Mouse (Mus musculus) limb, embryonic 14.5 days (tissue): Measurements from ENCODE around the gene Them4. TPM values are rescaled to one million over a fixed set of nuclear protein-coding genes. Genes with fewer than 3 reads are reported as not detected.

Source experiments
- ATAC-seq: fragments of 200-750 bp; cut with Nextera tagmentation; 2 replicates; pipeline ENCODE4 v1.8.0; 2017; ENCODE audit warnings: low read depth, moderate number of reproducible peaks, moderate TSS enrichment; ENCODE audit not compliant: low FRiP score
- DNase-seq: peaks from one replicate; pipeline ENCODE4 v3.0.0-alpha.2; 2015; ENCODE audit warnings: low spot score
- H3K27ac ChIP-seq: fragments of 300-500 bp; sonication (generic); replicated peaks from 2 replicates; pipeline ENCODE4 v1.5.1; 2014; ENCODE audit warnings: low read depth, mild to moderate bottlenecking, low read length, moderate library complexity, mixed read lengths
- H3K27me3 ChIP-seq: fragments of 300-500 bp; sonication (generic); 2 replicates; pipeline ENCODE4 v1.6.1; 2014; ENCODE audit warnings: low read length, mixed read lengths; ENCODE audit not compliant: control insufficient read depth, insufficient read depth
- H3K36me3 ChIP-seq: fragments of 300-500 bp; sonication (generic); 2 replicates; pipeline ENCODE4 v1.6.1; 2014; ENCODE audit warnings: mild to moderate bottlenecking, low read length, moderate library complexity, mixed read lengths; ENCODE audit not compliant: control insufficient read depth, insufficient read depth
- H3K4me1 ChIP-seq: fragments of 300-500 bp; sonication (generic); 2 replicates; pipeline ENCODE4 v1.6.1; 2014; ENCODE audit warnings: antibody characterized with exemption, low read length, mixed read lengths; ENCODE audit not compliant: control insufficient read depth, insufficient read depth
- H3K4me2 ChIP-seq: fragments of 300-500 bp; sonication (generic); replicated peaks from 2 replicates; pipeline ENCODE4 v1.6.1; 2014; ENCODE audit warnings: low read depth, mild to moderate bottlenecking, low read length, moderate library complexity; ENCODE audit not compliant: severe bottlenecking
- H3K4me3 ChIP-seq: fragments of 300-500 bp; sonication (generic); replicated peaks from 2 replicates; pipeline ENCODE4 v1.5.1; 2014; ENCODE audit warnings: low read length
- H3K9ac ChIP-seq: fragments of 300-500 bp; sonication (generic); 2 replicates; pipeline ENCODE4 v1.6.1; 2014; ENCODE audit warnings: mild to moderate bottlenecking, low read depth, low read length, moderate library complexity; ENCODE audit not compliant: severe bottlenecking
- H3K9me3 ChIP-seq: fragments of 300-500 bp; sonication (generic); 2 replicates; pipeline ENCODE4 v1.6.1; 2016; ENCODE audit warnings: low read length; ENCODE audit not compliant: control insufficient read depth
- POLR2A ChIP-seq: fragments of 200-500 bp; IDR thresholded peaks from 2 replicates; pipeline ENCODE4 v1.8.0; 2012; ENCODE audit warnings: inconsistent platforms, mild to moderate bottlenecking, moderate library complexity, borderline replicate concordance; ENCODE audit not compliant: insufficient read depth, insufficient read length; ENCODE audit errors: extremely low read depth
- WGBS: fragments of 180-500 bp; shearing (Covaris S2); extraction: QIAGEN DNeasy Blood & Tissue Kit; methylation state at CpG from one replicate; pipeline ENCODE4 v1.1.7; 2014; 5-methylcytosine and 5-hydroxymethylcytosine counted together
- polyA plus RNA-seq, 2 experiments: library from polyadenylated mRNA; depleted of rRNA in 1 of 2; stranded (reverse) in 1 of 2; unstranded in 1 of 2; fragments of >200 nt; fragmentation: Nextera tagmentation in 1 of 2; extraction: Ambion mirVana in 1 of 2; gene quantifications; 2 replicates each; pipeline versions ENCODE4 v1.2.1 to v1.2.3; 2012 to 2014

Gene Them4
- polyA plus RNA-seq, 2 experiments: 5.6 to 13.1 TPM

DNA sequence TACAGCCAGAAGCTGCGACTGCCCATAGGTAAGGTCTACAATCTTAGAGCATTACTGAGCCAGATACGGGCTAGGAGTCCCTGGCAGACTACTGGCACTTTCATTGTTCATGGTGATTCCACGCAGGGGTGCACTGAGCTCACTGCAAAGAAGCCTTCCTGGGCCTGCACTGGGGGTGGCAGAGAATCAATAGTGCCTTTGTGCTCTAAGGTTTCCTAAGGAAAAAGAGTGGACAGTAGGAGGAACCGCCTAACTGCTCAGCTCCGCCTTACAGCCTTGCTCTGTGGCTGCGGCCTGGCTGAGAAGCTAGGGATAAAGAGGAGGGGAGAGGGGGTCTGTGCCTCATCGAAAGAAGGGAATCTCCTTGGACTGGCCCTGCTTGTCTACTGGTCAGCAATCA, 52.2 kb downstream of the Them4 start, which contains the start of gene C2cd4d:
TSS of gene C2cd4d (plus strand) at position 301 of the 400 bp plus-strand sequence.
- peaks cover 24% of the 10 kb centered on the region; the same call in 1 of the 2 replicates for H3K27me3 ChIP-seq
- H3K4me3 ChIP-seq: peak within 1 kb of the TSS; percentile 61
- H3K9ac ChIP-seq: peak within 1 kb of the TSS; percentile 88
- no peak for ATAC-seq
- TF ChIP-seq POLR2A: no peak
- 54% methylated on average over 7 of the region's 7 CpGs for WGBS
- H3K4me1 ChIP-seq: no peaks in the 10 kb centered on the region; the same call in 1 of the 2 replicates
- H3K9me3 ChIP-seq: no peaks in the 10 kb centered on the region
- 0 out of 2 replicates have a peak, but pooled peaks cover 2% of the 10 kb centered on the region for H3K36me3 ChIP-seq
- H3K4me2 ChIP-seq: peak within 1 kb of the TSS; percentile 94
- DNase-seq: no peak
- no peak within 1 kb of the TSS for H3K27ac ChIP-seq

DNA sequence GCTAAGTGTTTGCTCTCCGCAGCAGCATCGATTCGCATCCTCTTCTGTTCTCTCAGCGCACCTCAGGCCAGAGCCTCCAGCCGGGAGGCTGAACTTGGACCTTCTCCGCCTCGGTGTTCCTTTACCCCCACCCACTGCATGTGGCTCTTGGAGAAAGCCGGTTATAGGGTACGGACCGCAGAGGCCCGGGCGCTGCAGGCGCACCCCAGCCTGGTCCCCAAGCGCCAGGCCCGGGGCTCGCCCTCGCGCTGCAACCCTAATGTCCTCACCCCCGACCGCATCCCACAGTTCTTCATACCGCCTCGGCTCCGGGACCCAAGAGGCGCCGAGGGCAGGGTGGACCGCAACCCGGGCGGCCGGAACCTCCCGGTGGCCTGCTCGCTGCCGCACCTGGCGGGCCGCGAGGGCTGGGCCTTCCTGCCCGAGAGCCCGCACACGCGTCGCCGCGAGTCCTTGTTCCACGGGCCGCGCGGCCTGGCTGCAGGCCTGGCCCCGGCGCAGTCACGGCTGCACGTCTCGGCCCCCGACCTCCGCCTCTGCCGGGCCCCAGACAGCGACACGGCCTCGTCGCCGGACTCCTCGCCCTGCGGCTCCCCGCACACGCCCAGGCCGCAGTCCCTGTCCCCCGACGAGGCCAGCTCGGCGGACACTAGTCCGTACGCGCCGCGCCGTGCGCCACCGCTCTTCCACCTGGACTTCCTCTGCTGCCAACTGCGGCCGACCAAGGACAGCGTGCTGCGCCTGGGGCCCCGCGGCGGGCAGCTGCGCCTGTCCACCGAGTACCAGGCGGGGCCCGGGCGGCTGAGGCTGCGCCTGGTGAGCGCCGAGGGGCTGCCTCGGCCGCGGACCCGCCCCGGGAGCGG, 53.6 kb downstream of the Them4 start:
- H3K4me2 ChIP-seq: peak overlapping the region; percentile 94
- ATAC-seq (peak; percentile 72), DNase-seq (peak; percentile 20)
- H3K4me3 ChIP-seq: peak overlapping the region; percentile 61
- H3K4me1 ChIP-seq: no peaks in the 10 kb centered on the region; the same call in 1 of the 2 replicates
- no peak for TF ChIP-seq POLR2A
- H3K36me3 ChIP-seq: 0 out of 2 replicates have a peak, but pooled peaks cover 2% of the 10 kb centered on the region
- 12% methylated on average over 47 of the region's 97 CpGs for WGBS
- 0 out of 2 replicates have a peak overlapping the region, but pooled peaks have one; percentile 52 for H3K27ac ChIP-seq
- H3K27me3 ChIP-seq: peaks cover 24% of the 10 kb centered on the region; the same call in 1 of the 2 replicates
- H3K9ac ChIP-seq: peak overlapping the region; percentile 88
- H3K9me3 ChIP-seq: no peaks in the 10 kb centered on the region

DNA sequence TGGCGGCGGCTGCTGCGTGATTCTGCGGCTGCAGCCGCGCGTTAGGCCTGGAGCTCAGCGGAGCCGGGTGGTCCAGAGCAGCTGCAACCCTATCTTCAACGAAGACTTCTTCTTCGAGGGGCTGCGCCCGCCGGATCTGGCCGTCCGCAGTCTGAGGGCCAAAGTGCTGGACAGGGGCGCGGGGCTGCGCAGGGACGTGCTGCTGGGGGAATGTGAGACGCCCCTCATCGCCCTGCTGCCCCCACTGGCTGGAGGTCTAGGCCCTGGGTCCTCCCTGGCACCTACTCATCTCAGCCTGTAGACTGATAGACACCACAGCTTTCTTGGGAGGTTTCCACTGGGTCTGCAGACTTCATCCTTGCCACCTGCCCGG, 54.3 kb downstream of the Them4 start:
- 5% methylated on average over 17 of the region's 23 CpGs for WGBS
- peak overlapping the region; percentile 88 for H3K9ac ChIP-seq
- H3K27me3 ChIP-seq: peaks cover 24% of the 10 kb centered on the region; the same call in 1 of the 2 replicates
- H3K27ac ChIP-seq: 0 out of 2 replicates have a peak overlapping the region, but pooled peaks have one; percentile 52
- no peaks in the 10 kb centered on the region; the same call in 1 of the 2 replicates for H3K4me1 ChIP-seq
- ATAC-seq: no peak; the same call in 1 of the 2 replicates
- TF ChIP-seq POLR2A: no peak
- H3K4me2 ChIP-seq: peak overlapping the region; percentile 94
- no peaks in the 10 kb centered on the region for H3K9me3 ChIP-seq
- 0 out of 2 replicates have a peak, but pooled peaks cover 2% of the 10 kb centered on the region for H3K36me3 ChIP-seq
- peak overlapping the region; percentile 61 for H3K4me3 ChIP-seq
- no peak for DNase-seq

- WGBS: 17% methylated on average over 3 of the region's 3 CpGs
Observed at GRCm38 (mm10) chr3:94366761-94367160, 56.9 kb downstream of the Them4 start.

DNA sequence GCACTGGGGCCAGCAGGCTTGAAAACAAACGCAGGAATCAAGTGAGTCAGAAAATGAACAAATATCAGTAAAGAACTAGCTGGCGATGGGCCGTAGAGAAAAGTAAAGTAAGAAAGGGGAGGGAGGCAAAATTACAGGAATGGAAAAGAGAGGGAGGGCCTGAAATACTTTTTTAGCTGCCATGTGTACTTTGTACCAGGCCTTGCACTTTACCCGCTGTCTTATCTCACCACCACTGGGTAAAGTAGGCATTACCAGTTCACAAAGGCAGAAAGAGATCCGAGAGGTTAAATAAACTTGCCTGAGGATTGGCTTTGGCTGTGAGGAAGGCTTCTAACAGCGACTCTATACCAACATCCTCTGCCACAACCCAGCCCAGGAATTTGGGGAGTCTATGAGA, 57.6 kb downstream of the Them4 start:
- H3K4me1 ChIP-seq: peaks cover 11% of the 10 kb centered on the region
- WGBS: 79% methylated on average over 6 of the region's 6 CpGs
- H3K9me3 ChIP-seq: no peaks in the 10 kb centered on the region
- no peak overlapping the region for H3K4me2 ChIP-seq
- no peak overlapping the region for H3K27ac ChIP-seq
- peaks cover 19% of the 10 kb centered on the region; the same call in 1 of the 2 replicates for H3K27me3 ChIP-seq
- DNase-seq: no peak
- 0 out of 2 replicates have a peak, but pooled peaks cover 2% of the 10 kb centered on the region for H3K36me3 ChIP-seq
- H3K9ac ChIP-seq: no peak overlapping the region
- H3K4me3 ChIP-seq: no peak overlapping the region
- no peak for ATAC-seq
- TF ChIP-seq POLR2A: no peak

More at GRCm38 (mm10) chr3:94366761-94367160, 56.9 kb downstream of the Them4 start:
- Histone ChIP-seq H3K9ac (no peak overlapping the region), H3K27me3 (peaks cover 24% of the 10 kb centered on the region; the same call in 1 of the 2 replicates), H3K27ac (no peak overlapping the region), H3K4me2 (no peak overlapping the region), H3K9me3 (no peaks in the 10 kb centered on the region), H3K4me3 (no peak overlapping the region), H3K4me1 (peaks cover 3% of the 10 kb centered on the region), H3K36me3 (0 out of 2 replicates have a peak, but pooled peaks cover 2% of the 10 kb centered on the region)
- TF ChIP-seq POLR2A: 0 out of 2 replicates have a peak, but pooled peaks have one; percentile 20
- DNase-seq: peak; percentile 86
- ATAC-seq: no peak
